Mouse (Mus musculus) forebrain, embryonic 13.5 days (tissue): ENCODE measurements at regions not wholly inside any gene's neighbourhood (a gene's known extent, or its start where the extent isn't known, plus 50 kb on each side); places are given as distances from the start of the nearest gene placed in this dataset.

Experiments
- ATAC-seq: fragments of 200-750 bp; cut with Nextera tagmentation; 2 replicates; pipeline ENCODE4 v1.8.0; 2017
- H3K27ac ChIP-seq: fragments of 300-500 bp; sonication (generic); 2 replicates; pipeline ENCODE4 v1.5.1; 2015; ENCODE audit warnings: inconsistent platforms, mild to moderate bottlenecking, moderate library complexity
- H3K27me3 ChIP-seq: fragments of 300-500 bp; sonication (generic); 2 replicates; pipeline ENCODE4 v1.6.1; 2015; ENCODE audit warnings: mild to moderate bottlenecking, inconsistent platforms
- H3K36me3 ChIP-seq: fragments of 300-500 bp; sonication (generic); 2 replicates; pipeline ENCODE4 v1.6.1; 2015; ENCODE audit warnings: mild to moderate bottlenecking, inconsistent platforms; ENCODE audit not compliant: poor library complexity, severe bottlenecking
- H3K4me1 ChIP-seq: fragments of 300-500 bp; sonication (generic); 2 replicates; pipeline ENCODE4 v1.6.1; 2015; ENCODE audit warnings: inconsistent platforms
- H3K4me2 ChIP-seq: fragments of 300-500 bp; sonication (generic); 2 replicates; pipeline ENCODE4 v1.6.1; 2015; ENCODE audit warnings: inconsistent platforms, mild to moderate bottlenecking, moderate library complexity
- H3K4me3 ChIP-seq: fragments of 300-500 bp; sonication (generic); 2 replicates; pipeline ENCODE4 v1.5.1; 2015; ENCODE audit warnings: mild to moderate bottlenecking, inconsistent platforms
- H3K9ac ChIP-seq: fragments of 300-500 bp; sonication (generic); 2 replicates; pipeline ENCODE4 v1.6.1; 2015; ENCODE audit warnings: mild to moderate bottlenecking, inconsistent platforms
- H3K9me3 ChIP-seq: fragments of 300-500 bp; sonication (generic); replicated peaks from 2 replicates; pipeline ENCODE4 v1.6.1; 2016; ENCODE audit warnings: inconsistent platforms
- WGBS: fragments of 180-500 bp; shearing (Covaris S2); methylation state at CpG from one replicate; pipeline ENCODE4 v1.1.7; 2015; 5-methylcytosine and 5-hydroxymethylcytosine counted together

DNA sequence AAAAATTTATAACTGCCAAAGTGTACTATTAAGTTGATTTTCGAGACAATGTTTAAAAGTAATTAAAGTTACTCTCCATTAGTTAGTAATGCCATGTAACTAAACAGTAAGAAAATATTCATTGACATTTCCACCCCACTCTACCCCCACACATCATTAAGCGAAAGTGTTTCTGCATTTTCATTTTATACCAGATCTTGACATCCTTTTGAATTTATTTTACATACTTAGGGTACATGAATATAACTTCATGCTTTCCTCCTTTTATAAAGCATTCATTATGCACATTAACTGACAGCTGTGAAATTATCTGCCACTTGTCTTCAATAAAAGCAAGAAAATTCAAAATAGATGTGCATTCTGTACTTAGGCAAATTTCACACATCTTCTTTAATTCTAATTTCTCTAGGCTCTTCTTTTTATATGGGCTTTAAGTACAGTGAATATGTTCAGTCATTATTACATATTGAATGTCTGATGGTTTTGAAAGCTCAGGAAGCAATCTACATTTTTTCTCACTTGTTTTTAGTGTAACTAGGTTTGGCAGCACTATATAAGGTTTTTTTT lies 526.5 kb downstream of the Epha5 start:
- Histone ChIP-seq H3K36me3 (no peaks in the 10 kb centered on the region), H3K9me3 (no peaks in the 10 kb centered on the region), H3K27ac (no peak overlapping the region), H3K9ac (no peak overlapping the region), H3K4me1 (no peaks in the 10 kb centered on the region), H3K4me2 (no peak overlapping the region), H3K27me3 (no peaks in the 10 kb centered on the region), H3K4me3 (no peak overlapping the region)
- WGBS, result 77% methylated on average over 2 of the region's 2 CpGs
- peak; percentile 53; the same call in 1 of the 2 replicates for ATAC-seq

DNA sequence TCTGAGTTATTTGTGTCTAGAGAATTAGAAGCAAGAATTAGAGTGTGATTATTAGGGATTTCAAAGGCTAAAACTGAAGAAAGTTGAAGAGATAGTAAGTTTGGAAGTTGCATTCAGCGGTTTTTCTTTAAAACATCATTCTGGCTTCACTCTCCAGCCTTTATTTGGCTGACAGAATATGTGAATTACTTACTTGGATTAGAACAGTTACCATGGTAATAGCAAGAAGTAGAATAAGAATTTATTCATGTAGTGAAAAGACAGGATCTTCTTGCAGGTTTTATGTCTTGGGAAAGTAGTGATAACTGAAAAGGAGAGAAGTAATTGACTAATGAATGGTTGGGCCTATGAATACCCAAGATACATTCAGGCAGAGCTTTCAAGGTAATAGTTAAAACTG lies 517.1 kb upstream of the Tecrl start:
- Histone ChIP-seq H3K36me3 (no peaks in the 10 kb centered on the region), H3K27ac (no peak overlapping the region), H3K9me3 (no peaks in the 10 kb centered on the region), H3K27me3 (no peaks in the 10 kb centered on the region), H3K9ac (no peak overlapping the region), H3K4me3 (no peak overlapping the region), H3K4me1 (no peaks in the 10 kb centered on the region), H3K4me2 (no peak overlapping the region)
- 27% methylated on average over 1 of the region's 1 CpGs for WGBS
- no peak for ATAC-seq

GRCm38 (mm10) chr5:83868359-83868758 lies 513.4 kb upstream of the Tecrl start:
- no peaks in the 10 kb centered on the region for H3K9me3 ChIP-seq
- H3K4me2 ChIP-seq, result no peak overlapping the region
- H3K4me1 ChIP-seq, result no peaks in the 10 kb centered on the region
- no peaks in the 10 kb centered on the region for H3K27me3 ChIP-seq
- no peak overlapping the region for H3K27ac ChIP-seq
- H3K36me3 ChIP-seq, result no peaks in the 10 kb centered on the region
- ATAC-seq, result no peak
- H3K9ac ChIP-seq, result no peak overlapping the region
- no peak overlapping the region for H3K4me3 ChIP-seq
- WGBS, result 81% methylated on average over 4 of the region's 4 CpGs

DNA sequence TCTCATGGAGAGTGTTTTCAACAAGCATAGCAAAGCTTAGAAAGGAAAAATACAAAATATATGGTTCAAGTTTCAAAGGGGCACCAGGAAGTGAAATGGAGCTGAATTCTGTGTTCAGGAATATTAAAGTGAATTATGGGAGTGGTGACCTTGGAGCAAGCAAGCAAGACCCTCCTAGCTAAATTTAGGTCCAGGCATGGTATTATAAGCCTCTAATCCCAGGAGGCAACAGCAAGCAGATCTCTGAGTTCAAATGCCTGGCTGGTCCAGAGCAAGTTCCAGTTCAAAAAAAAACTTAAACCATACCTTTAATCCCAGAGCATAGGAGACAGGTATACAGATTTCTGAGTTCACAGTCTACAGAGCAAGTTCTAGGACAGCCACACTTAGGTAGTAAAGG lies 506.7 kb upstream of the Tecrl start:
- no peak overlapping the region for H3K9ac ChIP-seq
- no peaks in the 10 kb centered on the region for H3K36me3 ChIP-seq
- H3K9me3 ChIP-seq, result no peaks in the 10 kb centered on the region
- H3K4me3 ChIP-seq, result no peak overlapping the region
- no peaks in the 10 kb centered on the region for H3K27me3 ChIP-seq
- ATAC-seq, result no peak
- no peak overlapping the region for H3K27ac ChIP-seq
- H3K4me2 ChIP-seq, result no peak overlapping the region
- H3K4me1 ChIP-seq, result no peaks in the 10 kb centered on the region

DNA sequence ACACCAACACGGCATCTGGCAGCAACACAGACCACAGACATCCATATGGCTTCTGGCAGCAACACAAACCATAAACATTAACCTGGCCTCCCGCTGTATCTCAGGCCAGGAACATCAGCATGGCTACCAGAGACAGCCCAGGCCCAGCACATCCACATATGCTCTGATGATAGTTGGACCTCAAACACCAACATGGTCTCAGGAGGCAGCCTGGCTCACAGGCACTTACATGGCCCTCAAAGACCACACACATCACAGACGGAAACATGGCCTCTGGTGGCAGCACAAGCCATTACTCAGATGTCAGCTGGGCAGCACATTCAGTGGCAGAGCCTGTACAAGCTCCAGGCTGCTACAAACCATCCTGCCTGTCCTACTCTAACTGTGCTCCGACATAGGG lies 497.0 kb upstream of the Tecrl start:
- Histone ChIP-seq H3K27ac (no peak overlapping the region), H3K9ac (no peak overlapping the region), H3K9me3 (no peaks in the 10 kb centered on the region), H3K4me2 (no peak overlapping the region), H3K4me3 (no peak overlapping the region), H3K36me3 (no peaks in the 10 kb centered on the region), H3K27me3 (no peaks in the 10 kb centered on the region), H3K4me1 (no peaks in the 10 kb centered on the region)
- no peak for ATAC-seq
- 83% methylated on average over 4 of the region's 4 CpGs for WGBS

DNA sequence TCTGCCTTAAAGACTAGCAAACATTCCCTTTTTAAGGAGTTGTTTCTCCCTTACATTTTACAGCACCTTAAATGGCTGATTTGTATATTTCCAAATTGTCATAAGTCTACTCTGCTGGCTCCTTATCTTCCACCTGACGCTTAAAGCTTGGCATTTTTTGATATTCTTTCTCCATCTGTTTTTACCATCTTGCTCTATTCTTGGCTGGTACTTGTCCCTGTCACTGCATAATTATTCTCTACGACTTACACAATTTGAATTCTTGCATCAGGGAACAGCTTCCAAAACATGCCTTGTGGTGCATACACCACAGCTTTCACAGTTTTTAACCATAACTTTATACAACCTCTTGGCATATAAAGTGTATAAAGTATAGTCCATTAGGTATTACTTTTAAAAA lies 471.6 kb upstream of the Tecrl start:
- H3K27ac ChIP-seq, result no peak overlapping the region
- no peak overlapping the region for H3K4me2 ChIP-seq
- no peaks in the 10 kb centered on the region for H3K27me3 ChIP-seq
- H3K9ac ChIP-seq, result no peak overlapping the region
- no peak overlapping the region for H3K4me3 ChIP-seq
- H3K4me1 ChIP-seq, result no peaks in the 10 kb centered on the region
- H3K36me3 ChIP-seq, result no peaks in the 10 kb centered on the region
- no peak; the same call in 1 of the 2 replicates for ATAC-seq
- WGBS, result 80% methylated on average over 2 of the region's 2 CpGs
- H3K9me3 ChIP-seq, result no peaks in the 10 kb centered on the region

- no peaks in the 10 kb centered on the region for H3K36me3 ChIP-seq
- H3K9ac ChIP-seq, result no peak overlapping the region
- no peak overlapping the region for H3K4me3 ChIP-seq
- H3K4me1 ChIP-seq, result no peaks in the 10 kb centered on the region
- no peak for ATAC-seq
- no peaks in the 10 kb centered on the region for H3K9me3 ChIP-seq
- 89% methylated on average over 2 of the region's 2 CpGs for WGBS
- H3K27me3 ChIP-seq, result no peaks in the 10 kb centered on the region
- no peak overlapping the region for H3K27ac ChIP-seq
- no peak overlapping the region for H3K4me2 ChIP-seq
Measured at GRCm38 (mm10) chr5:83824838-83825466, 470.0 kb upstream of the Tecrl start.

- no peaks in the 10 kb centered on the region for H3K9me3 ChIP-seq
- H3K27ac ChIP-seq, result no peak overlapping the region
- no peak for ATAC-seq
- no peaks in the 10 kb centered on the region for H3K4me1 ChIP-seq
- no peaks in the 10 kb centered on the region for H3K36me3 ChIP-seq
- 87% methylated on average over 2 of the region's 2 CpGs for WGBS
- H3K27me3 ChIP-seq, result no peaks in the 10 kb centered on the region
- H3K9ac ChIP-seq, result no peak overlapping the region
- no peak overlapping the region for H3K4me3 ChIP-seq
- H3K4me2 ChIP-seq, result no peak overlapping the region
Measured at GRCm38 (mm10) chr5:83811309-83811708, 456.3 kb upstream of the Tecrl start.

- no peaks in the 10 kb centered on the region for H3K36me3 ChIP-seq
- H3K9me3 ChIP-seq, result no peaks in the 10 kb centered on the region
- H3K27ac ChIP-seq, result no peak overlapping the region
- no peaks in the 10 kb centered on the region for H3K27me3 ChIP-seq
- no peak for ATAC-seq
- no peak overlapping the region for H3K4me3 ChIP-seq
- H3K4me2 ChIP-seq, result no peak overlapping the region
- 75% methylated on average over 3 of the region's 3 CpGs for WGBS
- no peaks in the 10 kb centered on the region for H3K4me1 ChIP-seq
- H3K9ac ChIP-seq, result no peak overlapping the region
Measured at GRCm38 (mm10) chr5:83800028-83800427, 445.0 kb upstream of the Tecrl start.

- H3K9ac ChIP-seq, result no peak overlapping the region
- no peaks in the 10 kb centered on the region for H3K27me3 ChIP-seq
- no peaks in the 10 kb centered on the region for H3K36me3 ChIP-seq
- no peaks in the 10 kb centered on the region for H3K9me3 ChIP-seq
- no peak overlapping the region for H3K4me2 ChIP-seq
- no peak overlapping the region for H3K4me3 ChIP-seq
- no peak overlapping the region for H3K27ac ChIP-seq
- WGBS, result 18% methylated on average over 1 of the region's 1 CpGs
- H3K4me1 ChIP-seq, result no peaks in the 10 kb centered on the region
- peak; percentile 58; the same call in 1 of the 2 replicates for ATAC-seq
Measured at GRCm38 (mm10) chr5:83780419-83780818, 425.4 kb upstream of the Tecrl start.

DNA sequence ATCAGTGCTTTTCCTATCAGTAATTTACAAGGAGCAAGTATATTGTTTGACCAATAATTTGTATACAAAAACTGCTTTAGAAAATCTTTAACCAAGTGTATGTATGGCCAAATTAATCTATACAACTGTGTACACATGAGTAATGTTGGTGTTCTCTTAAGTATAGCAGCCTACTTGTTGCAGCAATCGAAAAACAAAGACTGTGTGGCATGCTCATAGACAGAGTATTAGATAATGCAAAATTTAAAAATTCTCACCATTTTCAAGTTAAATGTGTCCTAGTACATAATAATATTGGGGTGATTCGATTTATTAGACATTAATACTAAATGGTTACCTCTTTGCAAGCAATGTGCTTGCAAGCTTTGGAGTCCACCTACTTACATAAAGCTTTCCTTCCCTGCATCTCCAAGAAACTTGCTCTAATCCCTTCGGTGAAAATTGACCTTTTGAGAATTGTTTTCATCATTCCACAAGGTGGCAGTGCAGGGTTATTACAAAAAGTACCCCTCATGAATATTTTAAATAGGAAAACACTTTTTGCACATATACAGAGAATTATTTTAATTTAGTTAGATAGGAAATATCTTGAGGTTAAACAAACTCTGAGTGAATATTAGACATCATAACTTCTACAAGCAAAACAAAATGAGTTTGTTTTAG lies 423.4 kb upstream of the Tecrl start:
- H3K4me1 ChIP-seq, result no peaks in the 10 kb centered on the region
- no peaks in the 10 kb centered on the region for H3K36me3 ChIP-seq
- H3K27me3 ChIP-seq, result no peaks in the 10 kb centered on the region
- peak; percentile 62 for ATAC-seq
- no peak overlapping the region for H3K4me3 ChIP-seq
- H3K9me3 ChIP-seq, result no peaks in the 10 kb centered on the region
- WGBS, result 32% methylated on average over 3 of the region's 3 CpGs
- no peak overlapping the region for H3K9ac ChIP-seq
- H3K27ac ChIP-seq, result no peak overlapping the region
- H3K4me2 ChIP-seq, result no peak overlapping the region

DNA sequence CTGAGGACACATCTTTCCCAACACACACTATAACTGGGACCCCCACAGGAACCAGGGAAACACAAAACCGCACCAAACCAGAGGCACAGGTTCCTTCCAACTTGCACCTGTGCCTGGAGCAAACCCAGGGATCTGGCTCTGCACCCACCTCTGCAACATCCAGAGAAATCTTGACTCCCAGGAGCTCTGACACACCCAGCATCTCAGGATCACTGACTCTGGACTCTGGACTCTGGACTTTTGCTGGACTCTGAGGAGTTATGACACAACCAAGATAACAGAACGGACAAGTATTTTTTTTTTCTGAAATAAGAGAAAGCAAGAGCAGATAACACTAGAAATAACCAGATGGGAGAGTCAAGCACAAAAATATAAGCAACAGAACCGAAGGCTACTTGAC lies 386.9 kb upstream of the Tecrl start:
- 93% methylated on average over 3 of the region's 3 CpGs for WGBS
- Histone ChIP-seq H3K9me3 (no peaks in the 10 kb centered on the region), H3K4me1 (no peaks in the 10 kb centered on the region), H3K27ac (no peak overlapping the region), H3K4me3 (no peak overlapping the region), H3K4me2 (no peak overlapping the region), H3K27me3 (no peaks in the 10 kb centered on the region), H3K36me3 (no peaks in the 10 kb centered on the region), H3K9ac (no peak overlapping the region)
- no peak for ATAC-seq

DNA sequence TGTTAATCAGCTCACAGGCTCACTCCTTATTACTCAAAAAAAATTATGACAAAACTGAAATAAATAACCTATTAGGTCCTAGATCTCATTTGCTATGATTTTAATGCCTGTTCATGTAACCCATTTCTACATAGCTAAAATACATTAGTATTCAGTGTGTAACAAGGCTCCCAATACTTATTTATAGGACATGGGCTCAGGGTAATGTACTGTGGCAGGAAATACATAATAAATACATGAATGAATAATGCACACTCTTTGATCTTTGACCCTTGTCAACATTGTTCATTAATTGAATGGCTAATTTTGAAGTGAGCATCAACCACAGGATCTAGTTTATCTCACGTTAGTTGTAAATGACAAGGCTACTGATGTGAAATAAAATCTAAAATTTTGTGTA lies 340.4 kb upstream of the Tecrl start:
- no peak overlapping the region for H3K27ac ChIP-seq
- no peaks in the 10 kb centered on the region for H3K4me1 ChIP-seq
- H3K9me3 ChIP-seq, result no peaks in the 10 kb centered on the region
- H3K4me3 ChIP-seq, result no peak overlapping the region
- H3K36me3 ChIP-seq, result no peaks in the 10 kb centered on the region
- 64% methylated on average over 1 of the region's 1 CpGs for WGBS
- H3K4me2 ChIP-seq, result no peak overlapping the region
- ATAC-seq, result no peak
- H3K9ac ChIP-seq, result no peak overlapping the region
- no peaks in the 10 kb centered on the region for H3K27me3 ChIP-seq
